Comparison of ENCODE assay signal across 8 mouse cellular contexts in the genomic region with DNA sequence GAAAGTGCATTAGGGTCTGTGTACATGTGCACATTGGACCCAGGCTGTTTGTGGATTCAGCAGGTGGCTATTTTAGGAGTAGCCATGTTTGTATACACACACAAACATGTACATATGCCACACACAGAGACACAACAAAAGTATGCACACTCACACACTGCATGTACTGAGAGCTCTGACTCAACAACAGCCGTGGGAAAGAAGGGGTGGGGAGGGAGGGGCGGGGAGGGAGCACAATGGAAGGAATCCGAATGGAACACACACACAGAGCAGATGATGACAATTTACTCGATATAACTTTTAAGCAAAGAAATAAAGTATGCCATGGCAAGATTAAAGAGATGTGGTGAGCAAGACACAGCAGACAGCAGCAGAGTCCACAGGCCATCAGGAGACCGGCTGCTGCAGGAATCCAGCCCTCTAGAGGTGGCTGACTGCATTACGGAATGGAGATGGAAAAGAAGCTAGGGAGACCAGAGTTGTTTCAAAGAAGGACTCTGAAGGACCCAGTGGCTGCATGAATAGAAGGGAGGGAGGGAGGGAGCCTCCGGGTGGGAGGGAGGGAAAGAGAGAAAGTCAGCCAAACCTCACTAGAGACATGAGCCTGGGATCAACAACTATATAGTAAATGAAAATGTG.
DNase-seq lines count a peak whose midpoint lies in the region; ATAC-seq lines count a peak whose summit lies in the region.

No protein-coding gene starts in this region.

- no peaks in the 10 kb centered on the region for H3K4me1 ChIP-seq in hindbrain, embryonic 13.5 days (replicated peaks)
- peaks cover 28% of the 10 kb centered on the region; the same call in 1 of the 2 replicates for H3K4me1 ChIP-seq in lung, embryonic 15.5 days

- H3K9ac ChIP-seq in hindbrain, embryonic 13.5 days, result no peak overlapping the region
- H3K9ac ChIP-seq in lung, embryonic 15.5 days, result no peak overlapping the region

- ATAC-seq in common myeloid progenitor, adult 5-6 weeks (replicated peaks; ENCODE audit: low read depth, poor library complexity, severe bottlenecking), result peak; percentile 63; the same call in 1 of the 2 replicates
- ATAC-seq in hindbrain, embryonic 13.5 days (ENCODE audit: low FRiP score), result peak; percentile 65
- peak; percentile 60; the same call in 1 of the 2 replicates for ATAC-seq in lung, embryonic 15.5 days (ENCODE audit: borderline replicate concordance, extremely low read depth, low FRiP score, low TSS enrichment)

- no peak overlapping the region for H3K4me3 ChIP-seq in hindbrain, embryonic 13.5 days
- no peak overlapping the region for H3K4me3 ChIP-seq in lung, embryonic 15.5 days

- no peaks in the 10 kb centered on the region for H3K9me3 ChIP-seq in hindbrain, embryonic 13.5 days
- no peaks in the 10 kb centered on the region for H3K9me3 ChIP-seq in lung, embryonic 15.5 days

- H3K36me3 ChIP-seq in hindbrain, embryonic 13.5 days, result no peaks in the 10 kb centered on the region
- H3K36me3 ChIP-seq in lung, embryonic 15.5 days, result 0 out of 2 replicates have a peak, but pooled peaks cover 3% of the 10 kb centered on the region

- DNase-seq in cerebellum, postnatal 14 days, result peak; percentile 63 to 71
- DNase-seq in cerebellum, adult 11-12 months, result no peak
- peak; percentile 35 for DNase-seq in 416B (ENCODE audit: low read depth)
- peak; percentile 41 for DNase-seq in right cerebral cortex, postnatal 14 days
- no peak for DNase-seq in spleen, postnatal 14 days (ENCODE audit: low spot score in 2 of 2)

- H3K4me2 ChIP-seq in hindbrain, embryonic 13.5 days, result no peak overlapping the region
- no peak overlapping the region for H3K4me2 ChIP-seq in lung, embryonic 15.5 days

- H3K27me3 ChIP-seq in hindbrain, embryonic 13.5 days, result no peaks in the 10 kb centered on the region
- no peaks in the 10 kb centered on the region for H3K27me3 ChIP-seq in lung, embryonic 15.5 days

- no peak overlapping the region for H3K27ac ChIP-seq in hindbrain, embryonic 13.5 days
- H3K27ac ChIP-seq in lung, embryonic 15.5 days, result no peak overlapping the region

- 27% methylated on average over 7 of the region's 7 CpGs for WGBS in hindbrain, embryonic 13.5 days
- 26% methylated on average over 7 of the region's 7 CpGs for WGBS in lung, embryonic 15.5 days

Comparison
In these comparisons a context has a peak if more than half of its experiments do, and no peak if none do; other contexts are left out.
1. DNase-seq: peak in cerebellum, postnatal 14 days (2 of 2), 416B (single experiment) and right cerebral cortex, postnatal 14 days (single experiment); none in cerebellum, adult 11-12 months (single experiment) and spleen, postnatal 14 days (0 of 2).
2. Peak in every context shown above with its lines, with median percentiles within 50 percentile points of each other: ATAC-seq.